Mouse (Mus musculus) MEL (cell line): ENCODE results near the gene Zfp362.

ENCODE experiments used
- CTCF ChIP-seq, 3 experiments: IDR thresholded peaks in 2 of 3; conservative IDR thresholded peaks in 1 of 3; 2 replicates each; pipeline ENCODE4 v1.5.1; 2011 to 2012; ENCODE audit warnings: low read length in 3 of 3, low read depth in 2 of 3, mild to moderate bottlenecking in 2 of 3, improper control_type of control experiment in 1 of 3, inconsistent platforms in 1 of 3, mixed read lengths in 1 of 3, moderate library complexity in 1 of 3; ENCODE audit not compliant: control insufficient read depth in 1 of 3, insufficient read depth in 1 of 3, poor library complexity in 1 of 3, severe bottlenecking in 1 of 3
- E2F4 ChIP-seq: IDR thresholded peaks from 2 replicates; pipeline ENCODE4 v1.6.1; 2011; ENCODE audit warnings: low read depth, low read length, improper control_type of control experiment, borderline replicate concordance
- ETS1 ChIP-seq: IDR thresholded peaks from 2 replicates; pipeline ENCODE4 v1.6.1; 2012; ENCODE audit warnings: low read depth, mild to moderate bottlenecking, inconsistent platforms, low read length, improper control_type of control experiment, moderate library complexity
- GABPA ChIP-seq: IDR thresholded peaks from 2 replicates; pipeline ENCODE4 v1.6.1; 2012; ENCODE audit warnings: low read depth, mild to moderate bottlenecking, inconsistent platforms, low read length, improper control_type of control experiment, moderate library complexity
- MAZ ChIP-seq: IDR thresholded peaks from 2 replicates; pipeline ENCODE4 v1.6.1; 2012; ENCODE audit warnings: low read depth, mild to moderate bottlenecking, inconsistent platforms, low read length, improper control_type of control experiment
- MYB ChIP-seq: IDR thresholded peaks from 2 replicates; pipeline ENCODE4 v1.6.1; 2011; ENCODE audit warnings: mild to moderate bottlenecking, low read depth, low read length, improper control_type of control experiment
- NELFE ChIP-seq: IDR thresholded peaks from 2 replicates; pipeline ENCODE4 v1.6.1; 2011; ENCODE audit warnings: low read depth, low read length, improper control_type of control experiment
- POLR2A ChIP-seq, 2 experiments: IDR thresholded peaks; 2 replicates each; pipeline ENCODE4 v1.6.1; 2011 to 2012; ENCODE audit warnings: low read length in 2 of 2, mild to moderate bottlenecking in 2 of 2, control low read depth in 1 of 2, improper control_type of control experiment in 1 of 2, low read depth in 1 of 2, moderate library complexity in 1 of 2; ENCODE audit not compliant: control insufficient read depth in 1 of 2, insufficient read depth in 1 of 2, poor library complexity in 1 of 2
- POLR2AphosphoS2 ChIP-seq: IDR thresholded peaks from 2 replicates; pipeline ENCODE4 v1.6.1; 2011; ENCODE audit warnings: low read length, improper control_type of control experiment
- TBP ChIP-seq: IDR thresholded peaks from 2 replicates; pipeline ENCODE4 v1.8.0; 2011; ENCODE audit warnings: low read depth, low read length, improper control_type of control experiment
- USF2 ChIP-seq, 2 experiments: IDR thresholded peaks; 2 replicates each; pipeline ENCODE4 v1.6.1; 2011 to 2012; ENCODE audit warnings: improper control_type of control experiment in 2 of 2, low read length in 2 of 2, borderline replicate concordance in 1 of 2, inconsistent platforms in 1 of 2, low read depth in 1 of 2, mild to moderate bottlenecking in 1 of 2; ENCODE audit not compliant: insufficient read depth in 1 of 2
- ZC3H11A ChIP-seq: IDR thresholded peaks from 2 replicates; pipeline ENCODE4 v1.6.1; 2012; ENCODE audit warnings: low read depth, mild to moderate bottlenecking, inconsistent platforms, low read length, improper control_type of control experiment
- ZMIZ1 ChIP-seq: IDR thresholded peaks from 2 replicates; pipeline ENCODE4 v1.6.1; 2012; ENCODE audit warnings: low read depth, mild to moderate bottlenecking, inconsistent platforms, low read length, improper control_type of control experiment, moderate library complexity

DNA sequence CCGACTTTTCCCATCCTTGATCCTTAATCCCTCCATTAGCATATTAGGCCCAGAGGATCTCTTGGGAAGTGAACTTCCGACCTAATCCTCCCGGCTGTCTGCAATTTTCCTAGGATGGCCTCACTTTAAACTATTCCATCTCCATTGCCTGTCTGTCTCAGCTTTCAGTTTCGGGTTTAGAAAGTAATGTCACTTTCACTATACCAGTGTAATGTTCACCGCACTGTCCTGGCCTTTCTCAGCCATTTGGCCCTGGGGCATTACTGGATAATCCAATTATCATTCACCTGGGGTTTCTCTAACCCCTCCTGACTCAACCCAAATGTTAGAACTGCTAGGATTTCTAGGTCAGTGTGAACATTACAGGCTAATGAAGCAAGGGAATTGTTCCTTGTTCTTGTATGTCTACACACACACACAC lies 77.4 kb downstream of the Zfp362 start:
- TF ChIP-seq CTCF (IDR thresholded peaks at IDR 0.05 in 2 of 3, conservative IDR thresholded peaks at IDR 0.05 in 1 of 3; ENCODE audit: control insufficient read depth in 1 of 3, insufficient read depth in 1 of 3, low read depth in 2 of 3, low read length in 3 of 3, poor library complexity in 1 of 3, severe bottlenecking in 1 of 3) (no peak), ZC3H11A (no peak), MAZ (no peak), USF2 (IDR thresholded peaks at IDR 0.05; ENCODE audit: borderline replicate concordance in 1 of 2, insufficient read depth in 1 of 2, low read depth in 1 of 2, low read length in 2 of 2) (no peak), MYB (no peak), TBP (no peak), POLR2A (IDR thresholded peaks at IDR 0.05; ENCODE audit: control insufficient read depth in 1 of 2, insufficient read depth in 1 of 2, low read depth in 1 of 2, low read length in 2 of 2, poor library complexity in 1 of 2) (no peak), NELFE (no peak), ZMIZ1 (no peak), ETS1 (no peak), E2F4 (no peak), POLR2AphosphoS2 (no peak), GABPA (no peak)
